Mouse (Mus musculus) macrophage (primary cell): ENCODE measurements around the gene Arl6ip5. TPM values are rescaled to one million over a fixed set of nuclear protein-coding genes. Genes with fewer than 3 reads are reported as not detected.

Experiments used
- H3K27ac ChIP-seq: fragments of 350-480 bp; formaldehyde crosslinking; 2 replicates; pipeline ENCODE4 v1.9.0; 2021
- H3K36me3 ChIP-seq: fragments of 350-480 bp; formaldehyde crosslinking; 2 replicates; pipeline ENCODE4 v1.9.0; 2021; ENCODE audit errors: inconsistent target
- H3K4me3 ChIP-seq: fragments of 350-480 bp; formaldehyde crosslinking; 2 replicates; pipeline ENCODE4 v1.9.0; 2021; ENCODE audit errors: inconsistent target
- H3K79me2 ChIP-seq: fragments of 350-480 bp; formaldehyde crosslinking; 2 replicates; pipeline ENCODE4 v1.9.0; 2021; ENCODE audit errors: inconsistent target
- WGBS: methylation state at CpG from one replicate; pipeline ENCODE4 v1.1.7; 2026; ENCODE audit warnings: inconsistent platforms; ENCODE audit not compliant: missing documents; 5-methylcytosine and 5-hydroxymethylcytosine counted together
- polyA plus RNA-seq: library from polyadenylated mRNA; stranded (reverse); fragments of 250-400 nt; gene quantifications from 3 replicates; pipeline ENCODE4 v1.2.4, GENCODE M21; 2018; ENCODE audit warnings: inconsistent platforms
- total RNA-seq, 78 experiments: library from RNA; depleted of rRNA; stranded (reverse); fragments of 250-400 nt; gene quantifications; 1 replicate in 9 of 78; 2 replicates in 24 of 78; 3 replicates in 43 of 78; 4 replicates in 2 of 78; pipeline ENCODE4 v1.2.4; 2018; ENCODE audit warnings: inconsistent platforms in 56 of 78

Gene Arl6ip5
- 10 to 100 TPM in 23 of 26 experiments, 1 to 10 TPM in 3; 6.7 to 35.7 (median 17.8) TPM for total RNA-seq (2018; cell fraction: chromatin; rRNA removed)
- 100 to 1,000 TPM; 154 to 210 (median 178) TPM for total RNA-seq (2018; cell fraction: cytosol; rRNA removed)
- 100 to 1,000 TPM in 1 of 26 experiments, 10 to 100 TPM in 25; 42.7 to 120 (median 70.6) TPM for total RNA-seq (2018; cell fraction: nucleus; rRNA removed)
- 170 to 235 TPM (median 193 TPM) in 3 replicates for polyA plus RNA-seq

GRCm38 (mm10) chr6:97210191-97210961, at the start of gene Arl6ip5:
TSS of gene Arl6ip5 (plus strand) at chr6:97210689.
- Histone ChIP-seq H3K4me3 (peak within 1 kb of the TSS; percentile 99), H3K79me2 (peaks cover 45% of the 10 kb centered on the region), H3K36me3 (no peaks in the 10 kb centered on the region), H3K27ac (peak within 1 kb of the TSS; percentile 90)
- WGBS, result 8% methylated on average over 32 of the region's 32 CpGs

GRCm38 (mm10) chr6:97175716-97176115, 34.8 kb upstream of the Arl6ip5 start:
- Histone ChIP-seq H3K27ac (peak overlapping the region; percentile 14; the same call in 1 of the 2 replicates), H3K4me3 (no peak overlapping the region), H3K36me3 (peaks cover 23% of the 10 kb centered on the region)

GRCm38 (mm10) chr6:97178491-97179366, 31.8 kb upstream of the Arl6ip5 start, which contains the start of gene Tmf1:
TSS of gene Tmf1 (minus strand) at chr6:97179122.
- Histone ChIP-seq H3K4me3 (peak within 1 kb of the TSS; percentile 88), H3K27ac (peak within 1 kb of the TSS; percentile 83), H3K79me2 (peaks cover 49% of the 10 kb centered on the region), H3K36me3 (peaks cover 1% of the 10 kb centered on the region)
- under 1% methylated on average over 70 of the region's 80 CpGs for WGBS

More at GRCm38 (mm10) chr6:97175716-97176115, 34.8 kb upstream of the Arl6ip5 start:
- 30% methylated on average over 10 of the region's 11 CpGs for WGBS
- peaks cover 79% of the 10 kb centered on the region for H3K79me2 ChIP-seq

- H3K36me3 ChIP-seq, result no peaks in the 10 kb centered on the region
- WGBS, result 31% methylated on average over 11 of the region's 11 CpGs
- peak overlapping the region; percentile 46 for H3K4me3 ChIP-seq
- H3K79me2 ChIP-seq, result peaks cover 42% of the 10 kb centered on the region
- H3K27ac ChIP-seq, result peak overlapping the region; percentile 83
Measured at GRCm38 (mm10) chr6:97179367-97179828, 31.1 kb upstream of the Arl6ip5 start.

DNA sequence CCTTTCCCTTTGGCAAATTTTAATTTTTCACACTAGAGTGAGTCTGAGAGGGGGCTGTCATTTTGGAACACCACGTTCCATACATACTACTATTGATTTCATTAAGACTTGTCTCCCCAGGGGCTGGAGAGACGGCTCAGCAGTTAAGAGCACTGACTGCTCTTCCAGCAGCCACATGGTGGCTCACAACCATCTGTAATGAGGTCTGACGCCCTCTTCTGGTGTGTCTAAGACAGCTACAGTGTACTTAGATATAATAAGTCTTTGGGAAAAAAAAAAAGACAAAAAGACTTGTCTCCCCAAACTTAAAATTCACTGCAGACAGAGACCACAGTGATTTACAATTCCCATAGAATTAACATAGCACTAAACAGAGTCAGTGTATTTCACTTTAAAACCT, 10.1 kb upstream of the Arl6ip5 start:
- no peak overlapping the region for H3K27ac ChIP-seq
- WGBS, result 83% methylated on average over 3 of the region's 3 CpGs
- H3K4me3 ChIP-seq, result no peak overlapping the region
- H3K79me2 ChIP-seq, result peaks cover 57% of the 10 kb centered on the region
- peaks cover 35% of the 10 kb centered on the region for H3K36me3 ChIP-seq

DNA sequence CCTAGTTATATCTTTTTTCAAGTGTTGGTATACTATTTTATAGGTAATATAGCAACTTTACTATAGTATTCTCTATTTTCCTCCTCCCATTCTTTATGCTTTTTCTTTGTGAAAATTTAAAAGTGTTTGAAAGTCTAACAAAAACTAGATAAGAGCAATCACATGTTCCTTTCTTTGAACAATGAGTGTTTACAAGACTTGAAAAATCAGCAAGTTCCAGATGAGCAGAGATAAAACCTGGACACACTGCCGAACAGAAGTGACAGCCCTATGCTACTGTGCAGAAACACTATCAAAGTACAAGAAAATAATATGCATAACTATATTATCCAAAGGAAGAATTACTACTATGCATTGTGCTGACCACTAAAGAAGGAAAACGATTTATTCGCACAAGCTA, 8.0 kb upstream of the Arl6ip5 start:
- 96% methylated on average over 3 of the region's 3 CpGs for WGBS

GRCm38 (mm10) chr6:97204252-97204869, 6.1 kb upstream of the Arl6ip5 start:
- Histone ChIP-seq H3K36me3 (0 out of 2 replicates have a peak, but pooled peaks cover 9% of the 10 kb centered on the region), H3K4me3 (peak overlapping the region; percentile 46), H3K79me2 (peaks cover 57% of the 10 kb centered on the region), H3K27ac (peak overlapping the region; percentile 33)
- WGBS, result 38% methylated on average over 9 of the region's 9 CpGs

More for the DNA sequence above, 8.0 kb upstream of the Arl6ip5 start:
- Histone ChIP-seq H3K27ac (no peak overlapping the region), H3K36me3 (peaks cover 15% of the 10 kb centered on the region), H3K79me2 (peaks cover 57% of the 10 kb centered on the region), H3K4me3 (no peak overlapping the region)

- Histone ChIP-seq H3K27ac (peak overlapping the region; percentile 33), H3K4me3 (peak overlapping the region; percentile 46), H3K36me3 (0 out of 2 replicates have a peak, but pooled peaks cover 9% of the 10 kb centered on the region), H3K79me2 (peaks cover 53% of the 10 kb centered on the region)
- WGBS, result 0% methylated on average over 11 of the region's 16 CpGs
Measured at GRCm38 (mm10) chr6:97204952-97205351, 5.5 kb upstream of the Arl6ip5 start.

DNA sequence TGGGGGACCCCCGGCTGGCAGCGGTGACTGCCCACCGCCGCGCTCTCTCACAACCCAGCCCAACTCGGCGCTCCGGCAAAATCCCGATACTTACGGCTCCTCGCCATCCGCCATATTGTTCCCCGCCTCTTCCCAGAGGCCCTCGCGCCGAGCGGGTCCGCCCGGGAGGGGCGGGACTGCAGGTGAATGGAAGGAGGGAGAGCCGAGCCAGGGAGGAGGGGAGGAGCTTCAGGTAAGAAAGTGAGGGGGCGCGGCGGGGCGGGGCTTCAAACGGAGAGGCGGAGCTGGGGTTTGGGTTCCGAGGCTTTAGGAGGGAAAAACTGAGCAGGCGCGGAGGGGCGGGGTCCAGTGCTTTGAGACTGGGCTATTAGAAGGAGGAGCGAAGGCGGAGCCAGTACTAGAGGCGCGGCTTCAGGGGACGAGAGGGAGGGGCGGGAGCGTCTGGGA, 5.0 kb upstream of the Arl6ip5 start, which contains the start of gene Uba3:
Uba3 (minus strand) TSS at position 209 of the 447 bp plus-strand sequence.
- under 1% methylated on average over 36 of the region's 38 CpGs for whole genome bisulfite sequencing
- peak within 1 kb of the TSS; percentile 46 for H3K4me3 ChIP-seq
- 0 out of 2 replicates have a peak, but pooled peaks cover 5% of the 10 kb centered on the region for H3K36me3 ChIP-seq

GRCm38 (mm10) chr6:97207085-97207484, 3.4 kb upstream of the Arl6ip5 start:
- Histone ChIP-seq H3K27ac (no peak overlapping the region), H3K36me3 (no peaks in the 10 kb centered on the region), H3K4me3 (no peak overlapping the region), H3K79me2 (peaks cover 45% of the 10 kb centered on the region)
- WGBS, result 68% methylated on average over 4 of the region's 4 CpGs

More for the DNA sequence above, 5.0 kb upstream of the Arl6ip5 start, which contains the start of gene Uba3:
- Histone ChIP-seq H3K27ac (peak within 1 kb of the TSS; percentile 33), H3K79me2 (peaks cover 48% of the 10 kb centered on the region)

GRCm38 (mm10) chr6:97208406-97208805, 2.1 kb upstream of the Arl6ip5 start:
- Histone ChIP-seq H3K36me3 (no peaks in the 10 kb centered on the region), H3K27ac (no peak overlapping the region), H3K79me2 (peaks cover 45% of the 10 kb centered on the region), H3K4me3 (no peak overlapping the region)
- WGBS, result 41% methylated on average over 3 of the region's 3 CpGs

GRCm38 (mm10) chr6:97209201-97209600, 1.3 kb upstream of the Arl6ip5 start:
- no peak overlapping the region for H3K27ac ChIP-seq
- 55% methylated on average over 3 of the region's 3 CpGs for WGBS
- H3K36me3 ChIP-seq, result no peaks in the 10 kb centered on the region
- H3K4me3 ChIP-seq, result no peak overlapping the region
- peaks cover 44% of the 10 kb centered on the region for H3K79me2 ChIP-seq

DNA sequence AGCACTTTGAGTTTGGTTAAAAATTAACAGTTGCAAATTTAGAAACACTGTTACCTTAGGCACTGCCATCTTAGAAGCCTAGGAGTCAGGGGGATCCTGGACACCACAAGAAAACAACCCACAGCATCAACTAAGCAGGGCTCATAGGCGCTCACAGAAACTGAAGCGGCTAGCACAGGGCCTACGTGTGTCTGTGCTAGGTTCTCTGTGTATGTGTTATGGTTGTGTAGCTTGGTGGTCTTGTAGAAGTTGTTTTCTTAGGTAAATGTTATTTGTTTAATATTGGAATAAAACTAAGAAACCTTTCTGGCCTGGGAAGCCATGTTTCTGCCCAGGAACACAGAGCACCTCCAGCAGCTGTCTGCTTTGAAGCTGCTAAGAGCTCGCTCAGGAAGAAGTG, 738 bp upstream of the Arl6ip5 start:
- Histone ChIP-seq H3K4me3 (no peak overlapping the region), H3K79me2 (peaks cover 44% of the 10 kb centered on the region), H3K36me3 (no peaks in the 10 kb centered on the region), H3K27ac (no peak overlapping the region)
- WGBS, result 94% methylated on average over 4 of the region's 4 CpGs
